Mouse (Mus musculus): ENCODE measurements around the gene Sorbs1. TPM values are rescaled to one million over a fixed set of nuclear protein-coding genes. Genes with fewer than 3 reads are reported as not detected.

Gene Sorbs1
- total RNA-seq, 2 experiments from 2014 or later = 642 to 766 TPM

- DNase-seq = no peak
Observed at GRCm38 (mm10) chr19:40299983-40300759, 213.4 kb downstream of the Sorbs1 start.

GRCm38 (mm10) chr19:40299182-40299581 is 214.4 kb downstream of the Sorbs1 start:
- DNase-seq = no peak

- no peak for DNase-seq
Observed at GRCm38 (mm10) chr19:40298574-40298973, 215.0 kb downstream of the Sorbs1 start.

- no peak for DNase-seq
Observed at GRCm38 (mm10) chr19:40297798-40298144, 215.8 kb downstream of the Sorbs1 start.

GRCm38 (mm10) chr19:40297078-40297797 is 216.3 kb downstream of the Sorbs1 start:
- peak in 1 of 2 experiments; percentile 68 for DNase-seq

GRCm38 (mm10) chr19:40294231-40294630 is 219.3 kb downstream of the Sorbs1 start:
- no peak for DNase-seq

GRCm38 (mm10) chr19:40293791-40294190 is 219.8 kb downstream of the Sorbs1 start:
- DNase-seq = no peak

GRCm38 (mm10) chr19:40290099-40290724 is 223.4 kb downstream of the Sorbs1 start:
- no peak for DNase-seq

- DNase-seq = no peak
Observed at GRCm38 (mm10) chr19:40288415-40288814, 225.2 kb downstream of the Sorbs1 start.

- no peak for DNase-seq
Observed at GRCm38 (mm10) chr19:40284704-40285103, 228.9 kb downstream of the Sorbs1 start.

- no peak for DNase-seq
Observed at GRCm38 (mm10) chr19:40283415-40283814, 230.2 kb downstream of the Sorbs1 start.

- peak; percentile 72 to 83 for DNase-seq
Observed at GRCm38 (mm10) chr19:40278372-40279023, 235.1 kb downstream of the Sorbs1 start.

GRCm38 (mm10) chr19:40277494-40277893 is 236.1 kb downstream of the Sorbs1 start:
- DNase-seq = no peak

- DNase-seq = no peak
Observed at GRCm38 (mm10) chr19:40275401-40276188, 238.0 kb downstream of the Sorbs1 start.

GRCm38 (mm10) chr19:40272674-40273073 is 240.9 kb downstream of the Sorbs1 start:
- DNase-seq = no peak

- peak; percentile 90 to 92 for DNase-seq
Observed at GRCm38 (mm10) chr19:40271308-40271892, 242.2 kb downstream of the Sorbs1 start, which contains the start of gene Pdlim1. Pdlim1 (minus strand) TSS chr19:40271842.

GRCm38 (mm10) chr19:40270351-40271307 is 242.9 kb downstream of the Sorbs1 start:
- DNase-seq = peak in 1 of 2 experiments; percentile 59

- peak; percentile 46 to 50 for DNase-seq
Observed at GRCm38 (mm10) chr19:40269526-40269925, 244.1 kb downstream of the Sorbs1 start.

- no peak for DNase-seq
Observed at GRCm38 (mm10) chr19:40268493-40268892, 245.1 kb downstream of the Sorbs1 start.

GRCm38 (mm10) chr19:40267380-40267779 is 246.2 kb downstream of the Sorbs1 start:
- DNase-seq = peak in 1 of 2 experiments; percentile 66

Data from heart, adult 18-20 months (tissue).